Mouse (Mus musculus) stomach, postnatal 0 days (tissue): ENCODE data around the gene Rps21.

ENCODE experiments used
- CTCF ChIP-seq: IDR thresholded peaks from 2 replicates; pipeline ENCODE4 v1.5.1; 2016; ENCODE audit warnings: antibody characterized with exemption, low read depth, mild to moderate bottlenecking, moderate library complexity
- EP300 ChIP-seq: optimal IDR thresholded peaks from 2 replicates; pipeline ENCODE3; 2016; ENCODE audit warnings: antibody characterized with exemption

DNA sequence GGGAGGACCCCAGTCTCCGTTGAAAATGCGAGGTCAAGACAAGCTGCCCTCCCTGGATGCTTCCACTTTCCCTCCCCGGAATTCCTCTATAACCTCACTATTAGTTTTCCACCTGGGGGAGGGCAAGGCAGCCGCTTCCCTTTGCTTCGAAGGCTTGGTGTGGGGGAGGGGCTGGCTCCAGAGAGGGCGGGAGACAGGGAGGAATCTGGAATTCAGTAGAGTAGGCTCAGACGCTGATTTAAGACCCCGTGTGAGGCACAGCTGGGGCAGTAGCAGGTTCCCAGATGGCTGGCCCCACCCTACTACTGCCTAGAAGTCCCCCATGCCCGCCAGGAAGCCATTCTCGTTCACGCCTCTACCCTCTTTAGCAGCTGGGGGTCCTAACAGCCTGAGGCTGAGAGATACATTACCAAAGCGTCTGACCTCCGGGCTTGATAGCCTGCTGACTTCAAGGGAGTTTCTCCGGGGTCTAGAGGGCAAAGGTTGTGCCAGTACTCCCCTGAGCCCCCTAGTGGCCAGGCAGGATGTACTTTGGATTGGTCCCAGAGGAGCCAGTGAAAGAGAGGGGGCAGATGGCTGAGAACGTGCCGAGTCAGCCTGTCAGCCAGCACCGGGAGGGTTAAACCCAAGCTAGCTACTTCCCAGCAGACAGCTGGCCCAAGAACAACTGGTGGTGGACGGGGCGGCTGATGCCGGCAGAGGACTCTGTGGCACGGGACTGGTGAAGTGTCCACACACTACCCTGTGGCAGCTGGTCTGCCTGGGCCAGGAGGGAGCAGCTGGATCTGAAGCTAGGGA is 29.7 kb upstream of the Rps21 start:
- peak; percentile 84 for TF ChIP-seq CTCF
- no peak for TF ChIP-seq EP300
